Mouse (Mus musculus): ENCODE data around the gene Six2.

Gene Six2

DNA sequence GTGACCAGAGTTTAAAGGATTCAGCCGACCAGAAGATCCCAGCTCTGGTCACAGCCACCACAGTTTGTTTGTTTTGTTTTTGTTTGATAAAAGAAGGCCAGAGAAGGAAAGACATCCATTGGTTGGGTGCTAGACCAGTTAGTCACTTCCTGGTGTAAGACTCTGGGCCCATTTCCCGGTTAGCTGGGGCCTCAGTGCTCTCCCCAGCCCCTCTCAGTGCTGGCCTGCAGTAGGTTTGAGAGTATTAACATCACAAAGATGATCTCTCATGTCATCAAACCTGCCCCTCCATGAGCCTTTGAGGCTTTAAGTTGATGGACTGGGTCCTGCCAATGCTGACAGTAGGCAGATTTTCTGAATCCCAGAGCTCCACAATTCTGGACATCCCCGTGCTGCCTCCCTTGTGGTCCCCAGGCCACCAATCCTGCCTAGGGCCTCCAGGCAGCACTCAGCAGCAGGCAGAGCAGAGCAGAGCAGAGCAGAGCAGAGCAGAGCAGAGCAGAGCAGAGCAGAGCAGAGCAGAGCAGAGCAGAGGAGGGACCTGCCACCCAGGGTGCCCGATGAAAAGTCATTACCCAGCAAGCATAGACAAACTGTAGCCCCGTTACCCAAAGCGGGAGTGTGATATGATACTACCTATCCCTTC is 2.4 kb upstream of the Six2 start:
- in situ Hi-C loops (cut with MboI, MseI): no loop called here

DNA sequence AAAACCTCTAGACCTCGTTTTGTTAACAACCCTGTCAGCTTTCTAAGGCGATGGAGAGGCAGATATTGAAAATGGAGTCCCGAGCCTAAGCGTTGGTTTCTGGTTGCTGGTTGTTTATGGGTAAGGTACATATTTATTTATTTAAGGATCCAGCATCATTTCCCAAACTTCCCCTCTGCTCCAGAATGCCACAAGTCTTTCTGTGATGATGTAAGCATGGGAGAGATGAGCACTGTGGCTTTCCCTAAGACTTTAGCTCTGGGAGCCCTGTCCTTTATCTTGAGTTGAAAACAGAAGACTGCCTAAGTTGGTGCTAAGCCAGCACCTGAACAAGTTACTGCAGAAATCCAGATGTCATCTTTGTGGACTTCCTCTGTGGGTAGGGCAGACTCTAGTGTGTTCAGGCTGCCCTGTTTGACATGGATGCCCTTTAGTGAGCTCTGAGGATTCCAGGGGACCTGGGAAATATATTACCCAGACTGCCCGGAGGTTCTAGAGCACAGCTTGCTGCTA is 1.8 kb upstream of the Six2 start:
- in situ Hi-C loops (cut with MboI, MseI): loop anchor here in 1 of 2 experiments (10.0 kb wide), 1 partner anchor 745 kb away; no protein-coding TSS in a partner anchor

DNA sequence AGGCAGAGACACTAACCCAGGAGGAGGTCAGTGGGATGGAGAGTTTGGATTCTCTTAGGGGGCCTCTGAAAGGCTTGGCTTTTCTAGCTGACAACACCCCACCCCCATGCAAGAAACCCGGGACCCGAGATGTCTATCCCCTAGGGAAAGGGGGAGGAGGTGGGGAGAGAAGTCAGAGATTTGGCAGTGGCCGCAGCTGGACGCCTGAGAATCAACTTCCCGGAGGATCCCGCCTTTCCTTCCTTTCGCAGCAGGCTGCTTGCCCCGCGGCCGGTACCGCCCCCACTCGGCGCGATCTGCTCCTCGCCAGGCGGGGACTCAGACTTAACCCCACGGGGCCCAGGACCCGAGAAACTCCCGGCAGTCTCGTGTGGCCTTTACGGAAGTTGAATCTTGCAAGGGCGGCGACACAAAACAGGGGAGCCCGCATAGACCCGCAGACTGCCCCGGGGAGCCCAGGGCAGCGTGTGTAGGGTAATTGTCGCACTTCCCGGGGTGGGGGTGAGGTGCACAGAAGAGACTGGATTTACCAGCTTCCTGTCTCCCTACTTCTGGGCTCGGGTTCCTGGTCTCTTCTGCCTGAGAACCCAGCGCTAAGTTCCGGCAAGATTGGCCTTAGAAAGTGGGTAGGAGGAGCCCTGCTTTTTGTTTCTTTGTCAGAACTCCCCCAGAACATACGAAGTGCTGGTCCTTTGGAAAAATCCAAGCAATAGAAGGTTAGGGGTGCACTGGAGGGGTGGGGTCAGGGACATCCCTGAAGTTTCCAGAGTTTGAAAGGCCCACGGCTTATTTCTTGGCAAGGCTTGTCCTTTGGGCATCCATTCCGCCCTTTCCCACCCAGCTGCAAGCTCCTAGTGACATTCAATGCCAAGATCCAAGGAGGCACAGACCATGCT is 1.1 kb upstream of the Six2 start:
- in situ Hi-C loops (cut with MboI, MseI): loop anchor here in 1 of 2 experiments (10.0 kb wide), 1 partner anchor 746 kb away; no protein-coding TSS in a partner anchor

- in situ Hi-C loops (cut with MboI, MseI): loop anchor here in 1 of 2 experiments (10.0 kb wide), 1 partner anchor 747 kb away; no protein-coding TSS in a partner anchor
Measured at GRCm38 (mm10) chr17:85687421-85688235, 446 bp downstream of the Six2 start.

GRCm38 (mm10) chr17:85686476-85687420 is 1.3 kb downstream of the Six2 start:
- in situ Hi-C loops (cut with MboI, MseI): loop anchor here in 1 of 2 experiments (10.0 kb wide), 1 partner anchor 748 kb away; no protein-coding TSS in a partner anchor

GRCm38 (mm10) chr17:85685689-85686281 is 2.3 kb downstream of the Six2 start:
- in situ Hi-C loops (cut with MboI, MseI): loop anchor here in 1 of 2 experiments (10.0 kb wide), 1 partner anchor 749 kb away; no protein-coding TSS in a partner anchor

GRCm38 (mm10) chr17:85684841-85685688 is 3.0 kb downstream of the Six2 start:
- in situ Hi-C loops (cut with MboI, MseI): loop anchor here in 1 of 2 experiments (10.0 kb wide), 1 partner anchor 750 kb away; no protein-coding TSS in a partner anchor

DNA sequence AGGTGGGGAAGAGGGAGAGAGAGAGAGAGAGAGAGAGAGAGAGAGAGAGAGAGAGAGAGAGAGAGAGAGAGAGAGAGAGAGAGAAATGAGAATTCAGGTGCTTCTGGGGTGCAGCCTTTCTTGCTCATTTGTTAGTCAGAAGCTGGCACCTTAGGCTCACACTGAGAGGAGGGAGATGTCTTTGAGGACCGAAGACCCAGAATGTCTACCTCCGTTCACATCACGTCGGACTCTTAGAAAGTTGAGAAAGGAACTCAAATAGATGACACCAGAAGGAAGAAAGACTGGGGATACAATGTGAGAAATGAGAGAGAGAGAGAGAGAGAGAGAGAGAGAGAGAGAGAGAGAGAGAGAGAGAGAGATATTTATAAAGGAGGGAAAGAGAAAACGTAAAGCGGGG is 3.6 kb downstream of the Six2 start:
- in situ Hi-C loops (cut with MboI, MseI): loop anchor here in 1 of 2 experiments (10.0 kb wide), 1 partner anchor 750 kb away; no protein-coding TSS in a partner anchor

- in situ Hi-C loops (cut with MboI, MseI): loop anchor here in 1 of 2 experiments (10.0 kb wide), 1 partner anchor 751 kb away; no protein-coding TSS in a partner anchor
Measured at GRCm38 (mm10) chr17:85683984-85684307, 4.1 kb downstream of the Six2 start.

GRCm38 (mm10) chr17:85683111-85683983 is 4.7 kb downstream of the Six2 start:
- in situ Hi-C loops (cut with MboI, MseI): loop anchor here in 1 of 2 experiments (10.0 kb wide), 1 partner anchor 751 kb away; no protein-coding TSS in a partner anchor

DNA sequence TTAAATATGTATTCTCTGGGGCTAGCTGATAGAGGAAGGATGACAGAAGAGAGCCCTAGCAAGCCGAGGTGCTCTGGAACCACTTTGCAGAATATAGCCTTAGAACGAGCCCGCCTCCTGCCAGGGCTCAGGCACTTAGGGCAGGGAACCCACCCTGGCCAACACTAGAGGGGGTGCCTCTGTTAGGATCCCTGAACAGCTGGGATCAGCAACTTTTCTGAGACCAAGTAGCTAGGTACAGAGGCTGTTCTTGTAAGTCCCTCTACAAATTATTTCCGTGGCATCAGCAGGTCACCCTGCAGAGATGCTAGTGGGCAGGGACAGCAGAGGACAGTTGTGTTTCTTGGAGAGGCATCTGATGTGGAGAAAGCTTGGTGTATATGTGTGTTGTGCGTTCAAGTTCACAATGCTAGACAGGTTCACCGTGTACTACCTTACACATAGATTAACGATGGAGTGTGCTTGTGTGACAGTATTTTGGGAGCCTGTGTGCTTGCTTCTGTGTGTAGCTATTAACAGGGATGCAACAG is 5.8 kb downstream of the Six2 start:
- in situ Hi-C loops (cut with MboI, MseI): loop anchor here in 1 of 2 experiments (10.0 kb wide), 1 partner anchor 753 kb away; no protein-coding TSS in a partner anchor

GRCm38 (mm10) chr17:85681741-85682140 is 6.3 kb downstream of the Six2 start:
- in situ Hi-C loops (cut with MboI, MseI): loop anchor here in 1 of 2 experiments (10.0 kb wide), 1 partner anchor 753 kb away; no protein-coding TSS in a partner anchor

- in situ Hi-C loops (cut with MboI, MseI): loop anchor here in 1 of 2 experiments (10.0 kb wide), 1 partner anchor 754 kb away; no protein-coding TSS in a partner anchor
Measured at GRCm38 (mm10) chr17:85680851-85681550, 7.1 kb downstream of the Six2 start.

DNA sequence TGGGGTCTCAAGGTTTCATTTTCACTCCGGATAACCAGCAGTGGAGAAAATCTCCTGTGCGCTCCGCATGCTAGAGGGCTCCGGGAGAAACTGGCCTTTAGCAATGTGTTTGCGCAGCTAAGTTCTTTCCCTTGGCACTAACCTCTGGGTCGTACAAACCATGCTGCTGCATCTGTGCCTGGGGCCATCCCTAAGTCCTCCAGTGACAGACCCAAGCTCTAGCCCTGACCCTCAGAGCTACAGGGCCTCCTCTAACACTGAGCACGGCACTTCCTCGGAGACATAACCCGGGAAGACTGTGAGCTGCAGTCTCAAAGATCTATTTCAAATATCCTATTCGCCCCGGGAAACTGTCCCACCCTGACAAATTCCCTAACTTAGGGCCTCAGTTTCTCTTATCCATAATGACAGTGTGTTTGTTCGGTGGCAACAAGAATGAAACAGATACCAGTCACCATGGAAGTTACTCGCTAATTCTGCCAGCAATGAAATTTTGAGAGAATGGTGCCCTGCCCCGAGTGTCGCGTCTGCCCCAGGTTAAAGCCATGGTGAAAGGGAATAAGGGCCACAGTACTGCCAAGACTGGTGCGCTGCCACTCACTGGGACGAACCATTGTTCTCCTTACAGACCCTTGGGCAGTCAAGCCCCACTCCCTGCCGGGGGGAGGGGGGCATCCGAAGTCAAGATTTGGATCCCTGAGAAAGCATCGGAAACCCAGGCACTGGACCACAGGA is 7.8 kb downstream of the Six2 start:
- in situ Hi-C loops (cut with MboI, MseI): loop anchor here in 1 of 2 experiments (10.0 kb wide), 1 partner anchor 755 kb away; no protein-coding TSS in a partner anchor

DNA sequence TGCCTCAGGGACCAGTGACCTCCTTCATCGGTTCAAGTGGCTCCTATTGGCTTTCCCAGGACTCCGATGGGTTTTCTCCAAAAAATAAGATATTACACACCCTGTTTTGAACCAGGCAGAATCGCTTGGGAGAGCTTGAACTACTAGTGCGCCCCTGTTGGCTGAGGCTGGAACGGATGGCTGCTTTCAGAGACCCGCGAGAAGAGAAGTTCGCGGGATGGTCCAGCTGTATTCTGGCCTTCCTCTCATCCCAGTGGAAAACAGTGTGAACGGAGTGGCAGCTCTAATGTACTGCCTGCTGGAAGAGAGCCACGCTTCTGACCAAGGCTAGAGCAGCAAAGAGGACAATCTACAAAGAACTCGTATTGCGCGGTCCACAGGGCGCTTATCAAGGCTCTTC is 8.4 kb downstream of the Six2 start:
- in situ Hi-C loops (cut with MboI, MseI): loop anchor here in 1 of 2 experiments (10.0 kb wide), 1 partner anchor 755 kb away; no protein-coding TSS in a partner anchor
